Mouse (Mus musculus) neural tube, embryonic 15.5 days (tissue): ENCODE data around the gene Gm20388. TPM values are rescaled to one million over a fixed set of nuclear protein-coding genes. Genes with fewer than 3 reads are reported as not detected.
A peak's percentile ranks its signal among the peaks of the same experiment; 100 is the strongest.

Experiments
- ATAC-seq: fragments of 200-750 bp; cut with Nextera tagmentation; 2 replicates; pipeline ENCODE4 v1.8.0; 2017; ENCODE audit warnings: mild to moderate bottlenecking, moderate TSS enrichment, moderate library complexity; ENCODE audit not compliant: low FRiP score
- H3K27ac ChIP-seq: fragments of 300-500 bp; sonication (generic); replicated peaks from 2 replicates; pipeline ENCODE4 v1.5.1; 2015; ENCODE audit warnings: mild to moderate bottlenecking, inconsistent platforms
- H3K27me3 ChIP-seq: fragments of 300-500 bp; sonication (generic); replicated peaks from 2 replicates; pipeline ENCODE4 v1.6.1; 2015; ENCODE audit warnings: inconsistent platforms
- H3K36me3 ChIP-seq: fragments of 300-500 bp; sonication (generic); 2 replicates; pipeline ENCODE4 v1.6.1; 2015; ENCODE audit warnings: inconsistent platforms
- H3K4me1 ChIP-seq: fragments of 300-500 bp; sonication (generic); 2 replicates; pipeline ENCODE4 v1.6.1; 2015; ENCODE audit warnings: inconsistent platforms
- H3K4me2 ChIP-seq: fragments of 300-500 bp; sonication (generic); 2 replicates; pipeline ENCODE4 v1.6.1; 2015; ENCODE audit warnings: inconsistent platforms, mild to moderate bottlenecking, moderate library complexity
- H3K4me3 ChIP-seq: fragments of 300-500 bp; sonication (generic); replicated peaks from 2 replicates; pipeline ENCODE4 v1.5.1; 2015; ENCODE audit warnings: mild to moderate bottlenecking, inconsistent platforms
- H3K9ac ChIP-seq: fragments of 300-500 bp; sonication (generic); replicated peaks from 2 replicates; pipeline ENCODE4 v1.6.1; 2015; ENCODE audit warnings: mild to moderate bottlenecking, inconsistent platforms
- H3K9me3 ChIP-seq: fragments of 300-500 bp; sonication (generic); replicated peaks from 2 replicates; pipeline ENCODE4 v1.6.1; 2016; ENCODE audit warnings: inconsistent platforms
- WGBS: fragments of 180-500 bp; shearing (Covaris S2); methylation state at CpG from one replicate; pipeline ENCODE4 v1.1.7; 2015; ENCODE audit warnings: mixed read lengths; 5-methylcytosine and 5-hydroxymethylcytosine counted together
- polyA plus RNA-seq: library from polyadenylated mRNA; unstranded; fragments of >200 nt; fragmentation: Nextera tagmentation; extraction: Ambion mirVana; gene quantifications from 2 replicates; pipeline ENCODE4 v1.2.1, GENCODE M21; 2015

Gm20388 gene
- polyA plus RNA-seq, 1 experiment from 2014 or later = not detected

DNA sequence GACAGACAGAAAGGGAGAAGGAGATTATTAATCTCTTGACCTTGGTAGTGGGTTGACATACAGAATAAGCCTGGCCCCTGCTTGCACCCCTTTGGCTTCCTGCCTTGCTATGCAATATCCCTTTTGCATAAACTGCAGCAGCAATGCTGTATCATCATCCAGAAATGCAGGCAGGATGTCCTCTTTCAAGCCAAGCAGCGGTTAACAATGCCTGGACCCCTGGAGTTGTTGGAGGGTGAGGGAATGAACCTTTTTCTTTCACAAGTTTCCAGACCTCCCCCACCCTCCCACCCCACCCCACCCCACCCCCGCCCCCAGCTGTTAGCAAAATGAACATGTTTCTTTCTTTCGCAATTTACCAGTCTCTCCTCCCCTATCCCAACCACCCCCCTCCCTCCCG is 3758.0 kb downstream of the Gm20388 start:
- H3K9ac ChIP-seq = no peak overlapping the region
- peaks cover 9% of the 10 kb centered on the region for H3K36me3 ChIP-seq
- H3K27ac ChIP-seq = no peak overlapping the region
- no peak for ATAC-seq
- H3K4me2 ChIP-seq = no peak overlapping the region
- no peaks in the 10 kb centered on the region for H3K4me1 ChIP-seq
- H3K9me3 ChIP-seq = no peaks in the 10 kb centered on the region
- no peak overlapping the region for H3K4me3 ChIP-seq
- H3K27me3 ChIP-seq = no peaks in the 10 kb centered on the region
- 44% methylated on average over 4 of the region's 4 CpGs for WGBS

- ATAC-seq = no peak
- H3K4me2 ChIP-seq = no peak overlapping the region
- H3K4me1 ChIP-seq = peaks cover 6% of the 10 kb centered on the region
- no peaks in the 10 kb centered on the region for H3K9me3 ChIP-seq
- no peaks in the 10 kb centered on the region for H3K36me3 ChIP-seq
- WGBS = 50% methylated on average over 7 of the region's 7 CpGs
- H3K9ac ChIP-seq = no peak overlapping the region
- no peak overlapping the region for H3K27ac ChIP-seq
- no peak overlapping the region for H3K4me3 ChIP-seq
- no peaks in the 10 kb centered on the region for H3K27me3 ChIP-seq
Observed at GRCm38 (mm10) chr8:123670766-123671165, 3760.1 kb downstream of the Gm20388 start.

DNA sequence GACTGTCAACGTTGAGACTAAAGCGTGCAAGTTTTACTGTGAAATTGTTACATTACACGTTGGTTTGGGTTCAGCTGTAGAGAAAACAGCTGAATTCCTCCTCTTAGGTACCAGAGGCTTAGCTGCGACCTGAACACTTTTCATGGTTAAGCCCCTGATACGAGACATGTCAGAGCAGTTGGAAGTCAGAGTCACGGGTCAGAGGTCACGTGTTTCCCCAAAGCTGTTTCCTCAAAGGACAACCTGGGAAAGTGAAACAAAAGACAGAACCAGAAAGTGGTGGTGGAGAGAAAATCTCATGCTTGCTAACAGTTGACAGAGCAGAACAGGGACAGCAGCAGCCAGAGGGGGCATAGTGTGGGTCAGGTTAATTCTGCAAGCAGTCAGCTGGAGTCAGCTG is 3760.8 kb downstream of the Gm20388 start:
- WGBS = 79% methylated on average over 7 of the region's 7 CpGs
- Histone ChIP-seq H3K4me3 (no peak overlapping the region), H3K27me3 (no peaks in the 10 kb centered on the region), H3K4me2 (no peak overlapping the region), H3K36me3 (no peaks in the 10 kb centered on the region), H3K4me1 (peaks cover 7% of the 10 kb centered on the region), H3K9ac (no peak overlapping the region), H3K27ac (no peak overlapping the region), H3K9me3 (no peaks in the 10 kb centered on the region)
- no peak for ATAC-seq

DNA sequence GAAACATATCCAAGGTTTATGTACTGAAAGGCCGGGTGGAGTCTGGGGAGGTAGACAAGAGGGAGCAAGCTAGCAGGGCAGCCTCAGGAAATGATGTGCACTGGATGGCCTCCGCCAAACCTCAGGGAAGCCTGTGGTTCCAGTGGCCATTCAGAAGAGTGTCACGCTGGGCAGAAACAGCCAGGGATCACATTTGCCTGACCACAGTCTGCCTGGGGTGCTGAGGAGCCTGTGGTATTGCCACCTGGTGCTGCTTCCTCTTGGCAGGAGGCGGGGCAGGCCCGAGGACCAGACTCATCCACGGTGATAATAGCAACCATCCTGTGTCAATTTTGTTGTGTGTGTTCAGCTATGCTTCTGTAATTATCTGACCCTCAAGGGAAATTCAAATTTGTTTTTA is 3762.0 kb downstream of the Gm20388 start:
- Histone ChIP-seq H3K4me3 (no peak overlapping the region), H3K27me3 (no peaks in the 10 kb centered on the region), H3K9ac (no peak overlapping the region), H3K4me1 (peaks cover 7% of the 10 kb centered on the region), H3K9me3 (no peaks in the 10 kb centered on the region), H3K4me2 (no peak overlapping the region), H3K36me3 (no peaks in the 10 kb centered on the region), H3K27ac (no peak overlapping the region)
- no peak for ATAC-seq
- WGBS = 69% methylated on average over 6 of the region's 6 CpGs

DNA sequence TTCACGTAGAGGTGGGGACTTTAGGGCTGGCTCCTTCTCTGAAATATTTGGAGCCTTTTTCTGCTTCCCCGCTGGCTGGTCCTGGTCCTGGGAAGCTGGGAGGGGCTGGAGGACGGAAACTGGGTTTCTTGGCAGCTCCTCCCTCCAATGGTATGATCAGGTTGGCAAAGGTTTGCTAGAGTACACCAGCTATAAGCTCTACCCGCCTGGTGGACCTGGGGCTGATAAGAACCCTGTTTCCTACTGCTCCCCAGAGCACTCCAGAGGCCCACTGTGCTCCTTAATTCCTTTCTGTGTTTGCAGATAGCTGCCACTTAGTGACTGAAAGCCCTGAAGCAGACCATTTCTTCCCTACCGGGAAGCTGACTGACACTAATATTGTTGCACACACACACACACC is 3765.0 kb downstream of the Gm20388 start:
- no peaks in the 10 kb centered on the region for H3K9me3 ChIP-seq
- no peak overlapping the region for H3K27ac ChIP-seq
- H3K36me3 ChIP-seq = no peaks in the 10 kb centered on the region
- H3K9ac ChIP-seq = no peak overlapping the region
- H3K4me1 ChIP-seq = peaks cover 7% of the 10 kb centered on the region
- no peak overlapping the region for H3K4me2 ChIP-seq
- no peaks in the 10 kb centered on the region for H3K27me3 ChIP-seq
- no peak for ATAC-seq
- WGBS = 46% methylated on average over 5 of the region's 5 CpGs
- H3K4me3 ChIP-seq = no peak overlapping the region

- no peaks in the 10 kb centered on the region for H3K36me3 ChIP-seq
- no peak overlapping the region for H3K4me3 ChIP-seq
- no peaks in the 10 kb centered on the region for H3K27me3 ChIP-seq
- H3K9ac ChIP-seq = no peak overlapping the region
- no peak for ATAC-seq
- no peak overlapping the region for H3K4me2 ChIP-seq
- peaks cover 13% of the 10 kb centered on the region for H3K4me1 ChIP-seq
- no peaks in the 10 kb centered on the region for H3K9me3 ChIP-seq
- no peak overlapping the region for H3K27ac ChIP-seq
- WGBS = 92% methylated on average over 4 of the region's 4 CpGs
Observed at GRCm38 (mm10) chr8:123678390-123678789, 3767.7 kb downstream of the Gm20388 start.

DNA sequence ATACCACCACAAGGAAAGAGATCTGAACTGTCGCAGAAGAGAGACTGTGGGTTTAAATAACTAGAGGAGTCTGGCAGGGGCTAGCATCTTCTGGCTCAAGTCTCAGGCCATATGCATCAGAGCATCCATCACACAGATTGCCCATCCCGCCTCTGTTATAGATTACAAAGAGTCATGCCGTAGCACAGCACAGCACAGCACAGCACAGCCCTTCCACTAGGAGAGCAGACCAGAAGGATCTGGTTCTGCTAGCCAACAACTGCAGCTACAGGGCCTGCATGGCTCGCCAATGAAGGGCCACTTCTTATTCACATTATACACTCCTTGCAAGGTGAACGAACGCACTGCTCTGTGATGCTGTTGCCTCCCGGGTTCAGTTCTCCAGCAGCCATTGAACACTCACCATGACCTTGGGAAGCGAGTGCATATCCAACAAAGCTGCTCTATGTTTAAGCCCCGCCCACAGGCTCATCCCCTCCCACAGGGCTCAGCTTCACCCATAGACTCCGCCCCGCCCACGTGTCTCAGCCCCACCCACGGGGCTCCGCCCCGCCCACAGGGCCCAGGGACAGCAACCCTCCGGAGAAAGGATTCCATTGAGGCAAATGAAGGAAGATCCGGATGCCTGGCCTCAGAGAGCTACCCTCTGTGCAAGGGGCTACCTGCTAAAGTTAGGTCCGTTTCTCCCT is 3771.6 kb downstream of the Gm20388 start:
- no peaks in the 10 kb centered on the region for H3K9me3 ChIP-seq
- H3K27ac ChIP-seq = no peak overlapping the region
- WGBS = 21% methylated on average over 18 of the region's 18 CpGs
- H3K9ac ChIP-seq = no peak overlapping the region
- ATAC-seq = no peak; the same call in 1 of the 2 replicates
- H3K4me1 ChIP-seq = peaks cover 10% of the 10 kb centered on the region
- H3K4me3 ChIP-seq = no peak overlapping the region
- peak overlapping the region; percentile 24 for H3K4me2 ChIP-seq
- no peaks in the 10 kb centered on the region for H3K36me3 ChIP-seq
- no peaks in the 10 kb centered on the region for H3K27me3 ChIP-seq

DNA sequence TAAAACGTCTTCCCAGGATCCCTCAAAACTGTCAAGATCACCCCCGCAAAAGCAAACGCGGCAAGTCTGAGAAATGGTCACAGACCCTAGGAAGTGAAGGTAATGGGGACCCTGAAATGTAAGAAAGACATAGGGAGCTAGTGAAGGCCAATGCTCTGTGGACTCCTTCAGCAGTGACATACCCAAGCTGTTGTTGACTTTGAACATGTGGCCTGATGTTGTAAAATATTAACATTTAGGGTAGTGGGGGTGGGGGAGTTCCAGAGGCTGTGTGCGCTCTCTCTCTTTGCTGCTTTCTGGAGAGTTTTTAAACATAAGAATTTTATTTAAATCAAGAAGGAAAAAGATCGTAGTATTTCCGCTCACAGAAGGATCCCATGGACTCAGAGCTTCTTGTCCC is 3772.7 kb downstream of the Gm20388 start:
- Histone ChIP-seq H3K4me1 (peaks cover 10% of the 10 kb centered on the region), H3K9me3 (no peaks in the 10 kb centered on the region), H3K9ac (no peak overlapping the region), H3K4me2 (no peak overlapping the region), H3K36me3 (no peaks in the 10 kb centered on the region), H3K27me3 (no peaks in the 10 kb centered on the region), H3K4me3 (no peak overlapping the region), H3K27ac (no peak overlapping the region)
- ATAC-seq = no peak
- 65% methylated on average over 7 of the region's 7 CpGs for WGBS

DNA sequence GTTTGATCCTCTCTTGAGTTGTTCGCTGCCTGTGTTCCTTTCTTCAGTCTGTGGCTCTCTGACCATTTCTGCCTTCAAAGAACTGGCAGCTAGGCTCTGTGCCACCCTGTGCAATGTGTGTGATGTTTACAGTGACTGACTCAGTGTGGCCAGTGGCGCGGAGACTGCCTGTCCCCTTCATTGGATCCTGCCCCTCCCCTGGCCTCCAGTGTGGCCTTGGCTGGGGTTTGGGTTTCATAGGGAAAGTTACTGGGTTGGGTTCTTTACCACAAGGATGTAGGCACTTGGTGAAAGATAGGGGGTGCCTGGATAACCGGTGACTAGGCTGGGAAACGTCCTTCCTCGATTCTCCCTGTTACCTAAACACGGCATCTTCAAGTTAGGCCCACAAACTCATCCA is 3774.2 kb downstream of the Gm20388 start:
- Histone ChIP-seq H3K4me2 (no peak overlapping the region), H3K9ac (no peak overlapping the region), H3K27ac (no peak overlapping the region), H3K27me3 (no peaks in the 10 kb centered on the region), H3K9me3 (no peaks in the 10 kb centered on the region), H3K36me3 (no peaks in the 10 kb centered on the region), H3K4me3 (no peak overlapping the region), H3K4me1 (peaks cover 10% of the 10 kb centered on the region)
- WGBS = 80% methylated on average over 7 of the region's 7 CpGs
- ATAC-seq = no peak

DNA sequence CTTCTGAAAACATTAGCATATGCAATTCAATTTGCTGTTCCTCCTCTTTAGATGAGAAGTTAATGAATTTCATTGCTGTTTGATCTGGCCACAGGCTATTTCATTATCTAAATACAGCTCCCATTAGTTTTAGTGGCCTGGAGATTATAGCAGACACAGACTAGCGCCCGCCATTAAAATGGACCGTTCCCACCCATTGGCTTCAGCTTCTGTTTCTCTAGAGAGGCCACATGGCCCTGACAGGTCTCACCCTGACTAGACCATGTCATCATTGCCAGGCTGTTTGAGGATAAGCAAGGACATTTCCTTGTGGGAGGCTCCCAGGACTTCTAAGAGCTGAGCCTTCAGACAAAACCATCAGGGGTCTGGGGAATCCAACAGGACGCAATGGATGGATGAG is 3774.8 kb downstream of the Gm20388 start:
- Histone ChIP-seq H3K36me3 (no peaks in the 10 kb centered on the region), H3K4me3 (no peak overlapping the region), H3K4me2 (no peak overlapping the region), H3K27ac (peak overlapping the region; percentile 72), H3K9ac (no peak overlapping the region), H3K4me1 (peaks cover 10% of the 10 kb centered on the region), H3K27me3 (no peaks in the 10 kb centered on the region), H3K9me3 (no peaks in the 10 kb centered on the region)
- ATAC-seq = no peak
- WGBS = 34% methylated on average over 4 of the region's 4 CpGs

GRCm38 (mm10) chr8:123687826-123688225 is 3777.2 kb downstream of the Gm20388 start:
- Histone ChIP-seq H3K27ac (no peak overlapping the region), H3K27me3 (no peaks in the 10 kb centered on the region), H3K9ac (no peak overlapping the region), H3K4me2 (no peak overlapping the region), H3K4me1 (peaks cover 4% of the 10 kb centered on the region), H3K36me3 (no peaks in the 10 kb centered on the region), H3K9me3 (no peaks in the 10 kb centered on the region), H3K4me3 (no peak overlapping the region)
- WGBS = 59% methylated on average over 4 of the region's 4 CpGs
- no peak for ATAC-seq

DNA sequence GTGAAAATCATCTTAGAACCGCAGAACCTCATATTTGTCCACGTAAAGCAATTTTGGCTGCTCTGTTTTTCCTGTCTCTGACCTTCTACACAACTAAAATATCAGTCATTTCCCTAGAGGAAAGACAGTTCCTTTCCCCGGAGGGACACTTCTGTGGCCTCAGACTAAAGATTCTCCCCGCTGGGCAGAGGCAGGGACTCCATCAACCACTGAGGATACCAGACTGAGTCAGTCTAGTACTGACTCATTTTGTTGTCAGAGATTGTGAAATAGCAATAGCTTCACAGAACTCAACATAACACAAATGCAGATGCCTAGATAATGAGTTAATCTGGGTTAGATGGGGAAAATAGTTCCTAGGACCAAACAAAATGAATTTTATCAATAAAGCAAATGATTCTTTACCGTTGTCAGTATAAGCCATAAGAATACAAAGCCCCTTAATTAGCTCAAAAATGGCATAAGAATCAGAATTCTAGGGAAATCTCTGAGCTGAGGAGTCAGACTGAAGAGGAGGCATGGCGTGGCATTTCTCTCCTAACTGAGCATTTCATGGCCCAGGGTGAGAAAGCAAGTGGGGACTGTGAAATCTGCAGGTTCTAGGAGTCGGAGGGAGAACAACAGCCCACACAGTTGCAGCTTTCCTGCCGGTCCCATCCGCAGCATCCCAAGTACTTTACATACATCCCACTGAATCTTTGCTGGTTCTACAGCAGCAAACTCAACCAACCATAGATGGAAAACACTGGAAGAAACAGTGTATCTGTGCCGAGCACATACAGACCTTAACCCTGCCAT is 3781.7 kb downstream of the Gm20388 start:
- no peak overlapping the region for H3K4me3 ChIP-seq
- ATAC-seq = no peak
- no peak overlapping the region for H3K27ac ChIP-seq
- no peak overlapping the region for H3K4me2 ChIP-seq
- no peaks in the 10 kb centered on the region for H3K9me3 ChIP-seq
- 88% methylated on average over 10 of the region's 10 CpGs for WGBS
- H3K36me3 ChIP-seq = no peaks in the 10 kb centered on the region
- H3K4me1 ChIP-seq = no peaks in the 10 kb centered on the region
- H3K27me3 ChIP-seq = no peaks in the 10 kb centered on the region
- H3K9ac ChIP-seq = no peak overlapping the region
